7 mouse cellular contexts compared by ENCODE assay signal in genomic region chr2:152847057-152847814, GRCm38 (mm10). TPM values are rescaled to one million over a fixed set of nuclear protein-coding genes. Genes with fewer than 3 reads are reported as not detected.
DNase-seq lines count a peak whose midpoint lies in the region; ATAC-seq and TF ChIP-seq lines count a peak whose summit lies in the region.

No protein-coding gene starts in this region.

- H3K27ac ChIP-seq in lung, embryonic 16.5 days (ENCODE audit: low read length) = no peak overlapping the region; the same call in 1 of the 2 replicates
- H3K27ac ChIP-seq in forebrain, embryonic 13.5 days = no peak overlapping the region
- no peak overlapping the region for H3K27ac ChIP-seq in limb, embryonic 14.5 days (replicated peaks; ENCODE audit: low read depth, low read length)
- no peak overlapping the region for H3K27ac ChIP-seq in stomach, embryonic 15.5 days

- 10% methylated on average over 3 of the region's 3 CpGs for WGBS in lung, embryonic 16.5 days
- WGBS in forebrain, embryonic 13.5 days = 19% methylated on average over 3 of the region's 3 CpGs
- WGBS in limb, embryonic 14.5 days = 19% methylated on average over 3 of the region's 3 CpGs
- 16% methylated on average over 3 of the region's 3 CpGs for WGBS in stomach, embryonic 15.5 days

- no peak for TF ChIP-seq POLR2A in limb, embryonic 14.5 days (IDR thresholded peaks at IDR 0.05; ENCODE audit: borderline replicate concordance, extremely low read depth, insufficient read depth, insufficient read length)

- no peaks in the 10 kb centered on the region for H3K27me3 ChIP-seq in lung, embryonic 16.5 days (ENCODE audit: control insufficient read depth, insufficient read depth, low read depth, low read length)
- no peaks in the 10 kb centered on the region for H3K27me3 ChIP-seq in forebrain, embryonic 13.5 days
- H3K27me3 ChIP-seq in limb, embryonic 14.5 days (ENCODE audit: control insufficient read depth, insufficient read depth, low read length) = no peaks in the 10 kb centered on the region
- H3K27me3 ChIP-seq in stomach, embryonic 15.5 days (replicated peaks) = no peaks in the 10 kb centered on the region

- H3K36me3 ChIP-seq in lung, embryonic 16.5 days (ENCODE audit: control insufficient read depth, insufficient read depth, low read length) = no peaks in the 10 kb centered on the region
- peaks cover 6% of the 10 kb centered on the region; the same call in 1 of the 2 replicates for H3K36me3 ChIP-seq in forebrain, embryonic 13.5 days (ENCODE audit: poor library complexity, severe bottlenecking)
- no peaks in the 10 kb centered on the region for H3K36me3 ChIP-seq in limb, embryonic 14.5 days (ENCODE audit: control insufficient read depth, insufficient read depth, low read length)
- peaks cover 3% of the 10 kb centered on the region; the same call in 1 of the 2 replicates for H3K36me3 ChIP-seq in stomach, embryonic 15.5 days

- peaks cover 15% of the 10 kb centered on the region for H3K4me1 ChIP-seq in lung, embryonic 16.5 days (replicated peaks; ENCODE audit: control insufficient read depth, insufficient read depth, low read length)
- peaks cover 30% of the 10 kb centered on the region for H3K4me1 ChIP-seq in forebrain, embryonic 13.5 days
- peaks cover 10% of the 10 kb centered on the region for H3K4me1 ChIP-seq in limb, embryonic 14.5 days (ENCODE audit: control insufficient read depth, insufficient read depth, low read length)
- H3K4me1 ChIP-seq in stomach, embryonic 15.5 days = no peaks in the 10 kb centered on the region

- peak overlapping the region; percentile 61 for H3K4me2 ChIP-seq in lung, embryonic 16.5 days (ENCODE audit: low read depth, low read length)
- peak overlapping the region; percentile 47 for H3K4me2 ChIP-seq in forebrain, embryonic 13.5 days
- H3K4me2 ChIP-seq in limb, embryonic 14.5 days (replicated peaks; ENCODE audit: low read depth, low read length, severe bottlenecking) = peak overlapping the region; percentile 38
- H3K4me2 ChIP-seq in stomach, embryonic 15.5 days = peak overlapping the region; percentile 45

- DNase-seq in lung, adult 18-20 months = no peak
- DNase-seq in limb, embryonic 14.5 days (ENCODE audit: low spot score) = no peak
- DNase-seq in gastrocnemius, adult 18-20 months (ENCODE audit: low spot score) = no peak
- DNase-seq in ovary, postnatal 36 days (ENCODE audit: low spot score) = no peak

- H3K4me3 ChIP-seq in lung, embryonic 16.5 days (ENCODE audit: low read length) = peak overlapping the region; percentile 35
- peak overlapping the region; percentile 73; the same call in 1 of the 2 replicates for H3K4me3 ChIP-seq in forebrain, embryonic 13.5 days
- H3K4me3 ChIP-seq in limb, embryonic 14.5 days (replicated peaks; ENCODE audit: low read length) = peak overlapping the region; percentile 84
- H3K4me3 ChIP-seq in stomach, embryonic 15.5 days (replicated peaks) = peak overlapping the region; percentile 89

- peak overlapping the region; percentile 45 for H3K9ac ChIP-seq in lung, embryonic 16.5 days (ENCODE audit: low read length)
- no peak overlapping the region for H3K9ac ChIP-seq in forebrain, embryonic 13.5 days
- H3K9ac ChIP-seq in limb, embryonic 14.5 days (ENCODE audit: low read depth, low read length, severe bottlenecking) = no peak overlapping the region
- no peak overlapping the region for H3K9ac ChIP-seq in stomach, embryonic 15.5 days

- no peak; the same call in 1 of the 2 replicates for ATAC-seq in lung, embryonic 16.5 days (ENCODE audit: low read depth)
- peak; percentile 2; the same call in 1 of the 2 replicates for ATAC-seq in forebrain, embryonic 13.5 days
- ATAC-seq in limb, embryonic 14.5 days (ENCODE audit: low FRiP score, low read depth) = no peak
- ATAC-seq in stomach, embryonic 15.5 days (ENCODE audit: insufficient read depth, low FRiP score, low read depth) = no peak

- no peaks in the 10 kb centered on the region for H3K9me3 ChIP-seq in lung, embryonic 16.5 days (ENCODE audit: control insufficient read depth, low read length)
- no peaks in the 10 kb centered on the region for H3K9me3 ChIP-seq in forebrain, embryonic 13.5 days (replicated peaks)
- no peaks in the 10 kb centered on the region for H3K9me3 ChIP-seq in limb, embryonic 14.5 days (ENCODE audit: control insufficient read depth, low read length)
- H3K9me3 ChIP-seq in stomach, embryonic 15.5 days = no peaks in the 10 kb centered on the region

RNA-seq across cellular contexts. Expression of gene Tpx2, which starts 0.5 kb away (rescaled TPM):
- polyA plus RNA-seq in lung, embryonic 16.5 days (2015; fragmentation: Nextera tagmentation; extraction: Ambion mirVana) = 85.8 and 101 TPM in 2 replicates
- polyA plus RNA-seq in forebrain, embryonic 13.5 days (2015; fragmentation: Nextera tagmentation; extraction: Ambion mirVana) = 102 and 103 TPM in 2 replicates
- 36.0 and 51.3 TPM in 2 replicates for polyA plus RNA-seq in limb, embryonic 14.5 days (2012; rRNA removed)
- 71.8 and 83.6 TPM in 2 replicates for polyA plus RNA-seq in limb, embryonic 14.5 days (2014; fragmentation: Nextera tagmentation; extraction: Ambion mirVana)
- polyA plus RNA-seq in stomach, embryonic 15.5 days (2015; fragmentation: Nextera tagmentation; extraction: Ambion mirVana) = 66.5 TPM in 2 replicates
- 1 to 10 TPM; 1.6 to 5.3 TPM for total RNA-seq in gastrocnemius, adult 18-20 months (2021)

RNA-seq across cellular contexts. Expression of gene Bcl2l1, which starts 15.7 kb away (rescaled TPM):
- polyA plus RNA-seq in lung, embryonic 16.5 days (2015; fragmentation: Nextera tagmentation; extraction: Ambion mirVana) = 120 and 121 TPM in 2 replicates
- 155 and 164 TPM in 2 replicates for polyA plus RNA-seq in forebrain, embryonic 13.5 days (2015; fragmentation: Nextera tagmentation; extraction: Ambion mirVana)
- 46.8 and 54.3 TPM in 2 replicates for polyA plus RNA-seq in limb, embryonic 14.5 days (2012; rRNA removed)
- polyA plus RNA-seq in limb, embryonic 14.5 days (2014; fragmentation: Nextera tagmentation; extraction: Ambion mirVana) = 91.2 and 96.3 TPM in 2 replicates
- 69.8 and 75.7 TPM in 2 replicates for polyA plus RNA-seq in stomach, embryonic 15.5 days (2015; fragmentation: Nextera tagmentation; extraction: Ambion mirVana)
- total RNA-seq in gastrocnemius, adult 18-20 months (2021) = 10 to 100 TPM; 20.6 to 30.6 TPM

Comparison
In these comparisons a context has a peak if more than half of its experiments do, and no peak if none do; other contexts are left out.
1. H3K4me3 ChIP-seq: peak in every context shown above with its lines; median percentile 89 in stomach, embryonic 15.5 days; 84 in limb, embryonic 14.5 days; 73 in forebrain, embryonic 13.5 days; 35 in lung, embryonic 16.5 days.